Mouse (Mus musculus): ENCODE data around the gene Abl1. TPM values are rescaled to one million over a fixed set of nuclear protein-coding genes. Genes with fewer than 3 reads are reported as not detected.

Gene Abl1
- polyA plus RNA-seq, 1 experiment from 2014 or later, result 41.2 TPM

DNA sequence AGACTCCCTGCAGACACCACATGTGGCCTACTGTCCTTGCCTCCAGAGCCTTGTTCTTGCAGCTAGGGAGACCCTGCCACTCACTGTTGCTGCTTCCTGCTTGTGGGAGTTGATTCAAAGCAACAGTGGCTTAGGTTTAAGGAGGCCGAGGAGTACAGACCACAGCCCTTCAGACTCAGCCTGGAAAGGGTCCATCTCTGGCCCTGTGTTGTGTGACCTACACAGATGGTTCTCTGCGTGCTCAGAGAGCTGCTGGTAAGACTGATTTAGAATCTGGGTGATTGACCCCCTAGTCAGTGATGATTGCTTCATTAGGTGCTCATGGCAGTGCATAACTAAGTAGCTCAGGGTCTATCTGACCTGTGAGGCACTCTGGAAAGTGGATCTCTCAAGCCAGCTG lies 101.0 kb downstream of the Abl1 start:
- no peak overlapping the region for H3K27ac ChIP-seq (ENCODE audit: poor library complexity, severe bottlenecking)
- H3K36me3 ChIP-seq, result peaks cover 94% of the 10 kb centered on the region
- H3K9ac ChIP-seq, result no peak overlapping the region
- 92% methylated on average over 2 of the region's 2 CpGs for WGBS
- H3K9me3 ChIP-seq (replicated peaks), result no peaks in the 10 kb centered on the region
- H3K4me3 ChIP-seq, result no peak overlapping the region
- H3K4me2 ChIP-seq, result no peak overlapping the region
- no peaks in the 10 kb centered on the region for H3K27me3 ChIP-seq (replicated peaks)
- no peak for ATAC-seq (ENCODE audit: insufficient number of reproducible peaks, low FRiP score)
- no peaks in the 10 kb centered on the region for H3K4me1 ChIP-seq (replicated peaks)

DNA sequence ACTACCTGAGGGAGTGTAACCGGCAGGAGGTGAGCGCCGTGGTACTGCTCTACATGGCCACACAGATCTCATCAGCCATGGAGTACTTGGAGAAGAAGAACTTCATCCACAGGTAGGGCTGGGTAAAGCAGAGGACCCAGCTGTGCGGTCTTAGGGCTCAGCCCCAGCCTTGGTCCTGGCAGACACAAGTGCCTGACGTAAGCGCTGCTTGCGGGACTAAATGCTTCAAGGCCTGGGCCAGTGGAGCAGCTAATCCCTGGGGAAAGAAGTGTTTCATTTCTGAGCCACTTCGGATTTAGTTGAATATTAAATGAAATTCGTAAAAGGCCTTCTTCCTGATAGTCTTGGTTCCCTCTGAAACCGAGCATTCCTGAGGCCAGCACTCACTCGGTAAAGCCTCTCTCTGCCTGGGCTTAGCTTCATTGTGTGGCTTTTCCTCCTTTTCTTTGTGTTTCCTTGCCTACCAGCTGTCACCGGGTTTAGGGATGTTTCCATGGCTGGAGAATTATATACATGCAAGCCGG lies 102.6 kb downstream of the Abl1 start:
- 87% methylated on average over 13 of the region's 13 CpGs for WGBS
- ATAC-seq (ENCODE audit: insufficient number of reproducible peaks, low FRiP score), result no peak
- no peaks in the 10 kb centered on the region for H3K27me3 ChIP-seq (replicated peaks)
- H3K4me2 ChIP-seq, result no peak overlapping the region
- H3K4me3 ChIP-seq, result no peak overlapping the region
- no peak overlapping the region for H3K27ac ChIP-seq (ENCODE audit: poor library complexity, severe bottlenecking)
- no peaks in the 10 kb centered on the region for H3K9me3 ChIP-seq (replicated peaks)
- H3K36me3 ChIP-seq, result peaks cover 95% of the 10 kb centered on the region
- no peaks in the 10 kb centered on the region for H3K4me1 ChIP-seq (replicated peaks)
- no peak overlapping the region for H3K9ac ChIP-seq

DNA sequence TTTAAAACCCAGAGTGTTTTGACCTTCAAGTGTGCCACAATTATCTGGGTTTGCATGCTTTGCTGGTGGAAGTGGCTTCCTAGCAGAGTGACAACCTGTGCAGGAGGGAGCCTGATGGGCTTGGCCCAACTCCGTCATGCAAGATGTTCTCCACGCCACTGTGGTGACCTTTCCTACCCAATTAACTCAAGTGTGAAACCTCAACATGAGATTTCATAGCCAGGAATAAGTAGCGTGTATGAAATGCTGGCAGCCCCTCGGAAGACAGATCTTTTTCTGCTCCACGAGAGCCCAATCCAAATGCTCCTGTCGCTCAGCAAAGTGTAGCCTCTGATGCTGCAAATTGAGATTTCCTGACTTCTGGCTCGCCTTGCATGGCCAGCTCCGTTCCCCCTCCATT lies 103.1 kb downstream of the Abl1 start:
- no peak overlapping the region for H3K9ac ChIP-seq
- 93% methylated on average over 8 of the region's 8 CpGs for WGBS
- no peak overlapping the region for H3K4me2 ChIP-seq
- H3K4me3 ChIP-seq, result no peak overlapping the region
- no peaks in the 10 kb centered on the region for H3K4me1 ChIP-seq (replicated peaks)
- no peak for ATAC-seq (ENCODE audit: insufficient number of reproducible peaks, low FRiP score)
- no peak overlapping the region for H3K27ac ChIP-seq (ENCODE audit: poor library complexity, severe bottlenecking)
- no peaks in the 10 kb centered on the region for H3K27me3 ChIP-seq (replicated peaks)
- peaks cover 95% of the 10 kb centered on the region for H3K36me3 ChIP-seq
- H3K9me3 ChIP-seq (replicated peaks), result no peaks in the 10 kb centered on the region

DNA sequence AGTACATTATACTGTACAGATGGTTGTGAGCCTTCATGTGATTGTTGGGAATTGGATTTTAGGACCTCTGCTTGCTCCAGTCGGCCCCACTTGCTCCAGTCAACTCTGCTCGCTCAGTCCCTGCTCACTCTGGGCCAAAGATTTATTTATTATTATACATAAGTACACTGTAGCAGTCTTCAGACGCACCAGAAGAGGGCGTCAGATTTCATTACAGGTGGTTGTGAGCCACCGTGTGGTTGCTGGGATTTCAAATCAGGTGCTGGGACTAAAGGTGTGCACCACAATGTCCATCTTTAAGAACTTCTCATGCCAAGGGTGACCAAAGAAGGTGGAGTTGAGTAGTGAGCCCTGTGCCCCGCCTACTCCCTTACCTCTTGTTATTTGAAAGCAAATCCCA lies 104.4 kb downstream of the Abl1 start:
- no peaks in the 10 kb centered on the region for H3K9me3 ChIP-seq (replicated peaks)
- H3K36me3 ChIP-seq, result peaks cover 98% of the 10 kb centered on the region
- H3K4me3 ChIP-seq, result no peak overlapping the region
- H3K27ac ChIP-seq (ENCODE audit: poor library complexity, severe bottlenecking), result no peak overlapping the region
- H3K9ac ChIP-seq, result no peak overlapping the region
- no peak overlapping the region for H3K4me2 ChIP-seq
- no peaks in the 10 kb centered on the region for H3K27me3 ChIP-seq (replicated peaks)
- 78% methylated on average over 6 of the region's 6 CpGs for WGBS
- H3K4me1 ChIP-seq (replicated peaks), result no peaks in the 10 kb centered on the region
- no peak for ATAC-seq (ENCODE audit: insufficient number of reproducible peaks, low FRiP score)

DNA sequence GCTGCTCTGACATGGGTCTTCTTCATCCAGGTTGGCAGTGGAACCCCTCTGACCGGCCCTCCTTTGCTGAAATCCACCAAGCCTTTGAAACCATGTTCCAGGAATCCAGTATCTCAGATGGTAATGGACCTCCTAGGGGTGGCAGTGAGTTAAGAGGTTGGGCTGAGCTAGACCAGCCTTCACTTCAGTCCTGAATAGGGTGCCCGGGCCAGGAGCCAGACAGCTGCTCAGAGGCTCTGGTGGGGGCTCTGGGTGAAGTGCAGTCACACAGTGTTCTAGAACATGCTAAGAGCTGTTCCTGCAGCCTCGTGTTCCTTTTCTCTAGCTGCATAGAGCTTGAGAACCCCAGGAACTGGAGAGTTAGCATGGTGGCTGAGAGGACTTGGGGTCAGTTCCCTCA lies 108.8 kb downstream of the Abl1 start:
- 80% methylated on average over 3 of the region's 3 CpGs for WGBS
- peaks cover 100% of the 10 kb centered on the region for H3K36me3 ChIP-seq
- no peak overlapping the region for H3K9ac ChIP-seq
- no peak for ATAC-seq (ENCODE audit: insufficient number of reproducible peaks, low FRiP score)
- H3K4me2 ChIP-seq, result no peak overlapping the region
- H3K27ac ChIP-seq (ENCODE audit: poor library complexity, severe bottlenecking), result no peak overlapping the region
- no peaks in the 10 kb centered on the region for H3K27me3 ChIP-seq (replicated peaks)
- H3K4me1 ChIP-seq (replicated peaks), result no peaks in the 10 kb centered on the region
- H3K4me3 ChIP-seq, result no peak overlapping the region
- no peaks in the 10 kb centered on the region for H3K9me3 ChIP-seq (replicated peaks)

DNA sequence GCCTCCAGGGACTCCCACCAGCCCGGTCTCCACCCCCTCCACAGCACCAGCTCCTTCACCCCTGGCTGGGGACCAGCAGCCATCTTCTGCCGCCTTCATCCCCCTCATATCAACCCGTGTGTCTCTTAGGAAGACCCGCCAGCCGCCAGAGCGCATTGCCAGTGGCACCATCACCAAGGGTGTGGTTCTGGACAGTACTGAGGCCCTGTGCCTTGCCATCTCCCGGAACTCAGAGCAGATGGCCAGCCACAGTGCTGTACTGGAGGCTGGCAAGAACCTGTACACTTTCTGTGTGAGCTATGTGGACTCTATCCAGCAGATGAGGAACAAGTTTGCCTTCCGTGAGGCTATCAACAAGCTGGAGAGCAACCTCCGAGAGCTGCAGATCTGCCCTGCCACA lies 113.2 kb downstream of the Abl1 start:
- H3K4me2 ChIP-seq, result no peak overlapping the region
- no peak overlapping the region for H3K4me3 ChIP-seq
- peaks cover 88% of the 10 kb centered on the region for H3K36me3 ChIP-seq
- 86% methylated on average over 9 of the region's 9 CpGs for WGBS
- no peaks in the 10 kb centered on the region; the same call in 1 of the 2 replicates for H3K4me1 ChIP-seq (replicated peaks)
- no peaks in the 10 kb centered on the region for H3K9me3 ChIP-seq (replicated peaks)
- no peak overlapping the region for H3K27ac ChIP-seq (ENCODE audit: poor library complexity, severe bottlenecking)
- no peak overlapping the region for H3K9ac ChIP-seq
- no peak for ATAC-seq (ENCODE audit: insufficient number of reproducible peaks, low FRiP score)
- H3K27me3 ChIP-seq (replicated peaks), result no peaks in the 10 kb centered on the region

DNA sequence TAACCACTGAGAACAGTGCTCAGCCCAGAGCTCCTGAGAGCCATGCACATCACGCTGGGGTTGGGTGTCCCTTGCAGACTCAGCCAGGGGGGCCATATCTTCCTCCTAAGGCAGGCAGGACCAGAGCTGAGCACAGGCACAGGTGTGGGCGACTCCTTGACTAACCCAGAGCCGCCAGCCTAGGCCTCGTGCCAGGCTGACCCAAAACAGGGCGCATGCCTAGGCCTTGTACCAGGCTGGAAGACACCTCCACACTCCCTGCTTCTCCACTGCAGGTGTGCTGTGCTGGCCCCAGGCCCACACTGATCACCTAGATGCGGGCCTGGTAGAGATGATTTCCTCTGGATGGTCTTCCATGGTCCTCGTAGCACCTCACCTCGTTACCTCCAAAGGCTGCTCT lies 114.6 kb downstream of the Abl1 start:
- peaks cover 3% of the 10 kb centered on the region; the same call in 1 of the 2 replicates for H3K4me1 ChIP-seq (replicated peaks)
- no peak overlapping the region for H3K27ac ChIP-seq (ENCODE audit: poor library complexity, severe bottlenecking)
- H3K4me3 ChIP-seq, result no peak overlapping the region
- H3K9ac ChIP-seq, result no peak overlapping the region
- no peaks in the 10 kb centered on the region for H3K27me3 ChIP-seq (replicated peaks)
- H3K4me2 ChIP-seq, result no peak overlapping the region
- H3K36me3 ChIP-seq, result peaks cover 75% of the 10 kb centered on the region
- ATAC-seq (ENCODE audit: insufficient number of reproducible peaks, low FRiP score), result no peak
- H3K9me3 ChIP-seq (replicated peaks), result no peaks in the 10 kb centered on the region
- WGBS, result 88% methylated on average over 8 of the region's 8 CpGs

DNA sequence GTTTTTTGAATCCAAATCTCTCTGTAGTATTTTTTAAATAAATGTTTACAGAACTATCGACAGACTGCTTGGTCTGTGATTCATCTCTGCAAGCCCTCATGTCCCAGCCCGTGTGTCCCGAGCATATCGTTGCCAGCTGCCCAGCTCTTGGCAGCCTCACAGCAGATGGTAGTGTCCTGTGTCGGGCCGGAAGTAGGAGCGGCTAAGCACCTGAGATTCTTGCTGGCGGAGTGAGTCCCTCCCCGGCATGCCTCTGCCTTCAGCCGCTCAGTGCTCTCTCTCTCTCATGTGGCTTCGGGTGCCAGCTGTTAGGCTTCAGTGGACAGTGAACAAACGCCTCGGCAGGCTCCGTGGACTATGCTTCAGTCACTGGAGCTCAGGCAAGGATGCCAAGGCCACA lies 115.3 kb downstream of the Abl1 start:
- Histone ChIP-seq H3K4me1 (replicated peaks) (peaks cover 5% of the 10 kb centered on the region; the same call in 1 of the 2 replicates), H3K9ac (no peak overlapping the region), H3K9me3 (replicated peaks) (no peaks in the 10 kb centered on the region), H3K27ac (ENCODE audit: poor library complexity, severe bottlenecking) (no peak overlapping the region), H3K27me3 (replicated peaks) (no peaks in the 10 kb centered on the region), H3K4me2 (no peak overlapping the region), H3K4me3 (no peak overlapping the region), H3K36me3 (peaks cover 68% of the 10 kb centered on the region)
- ATAC-seq (ENCODE audit: insufficient number of reproducible peaks, low FRiP score), result no peak
- 86% methylated on average over 14 of the region's 14 CpGs for WGBS

DNA sequence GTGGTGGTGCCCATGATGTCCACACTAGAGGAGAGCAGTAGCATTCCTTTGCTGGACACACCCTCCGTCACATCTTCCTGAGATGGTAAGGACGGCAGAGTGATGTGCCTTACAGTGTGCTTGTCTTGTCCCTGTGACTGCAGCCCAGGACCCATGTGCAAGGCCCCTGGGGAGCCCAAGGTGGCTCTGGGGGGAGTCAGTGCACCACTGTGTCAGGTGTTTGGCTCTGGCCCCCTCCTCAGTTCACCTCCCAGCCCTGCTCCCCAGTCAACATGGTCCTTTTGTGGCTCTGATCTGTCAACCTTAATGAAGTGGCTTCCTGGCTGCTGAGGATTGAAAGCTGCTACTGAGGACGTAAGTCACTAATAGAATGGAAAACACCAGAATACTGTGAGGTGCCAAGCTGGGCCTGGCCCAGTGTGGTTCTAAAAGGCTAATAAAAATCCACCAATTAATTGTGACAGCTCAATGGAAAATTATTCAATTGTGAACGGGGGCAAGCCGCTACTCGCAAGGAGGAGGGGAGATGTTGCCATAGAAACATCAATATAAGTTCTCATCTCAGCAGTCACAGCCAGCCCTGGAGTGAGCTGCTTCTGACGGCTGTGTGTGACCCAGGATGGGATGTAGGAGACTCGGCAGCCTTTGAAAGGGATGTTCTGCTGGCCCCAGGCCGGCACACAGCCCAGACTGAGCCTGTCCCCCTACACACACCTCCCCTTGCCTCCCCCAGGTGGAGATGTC lies 118.6 kb downstream of the Abl1 start:
- peaks cover 35% of the 10 kb centered on the region for H3K36me3 ChIP-seq
- no peak overlapping the region for H3K4me2 ChIP-seq
- H3K4me1 ChIP-seq (replicated peaks), result peaks cover 20% of the 10 kb centered on the region
- no peak overlapping the region for H3K4me3 ChIP-seq
- no peaks in the 10 kb centered on the region for H3K9me3 ChIP-seq (replicated peaks)
- H3K27me3 ChIP-seq (replicated peaks), result peaks cover 25% of the 10 kb centered on the region
- no peak overlapping the region for H3K9ac ChIP-seq
- H3K27ac ChIP-seq (ENCODE audit: poor library complexity, severe bottlenecking), result no peak overlapping the region
- 63% methylated on average over 9 of the region's 9 CpGs for WGBS
- ATAC-seq (ENCODE audit: insufficient number of reproducible peaks, low FRiP score), result no peak

DNA sequence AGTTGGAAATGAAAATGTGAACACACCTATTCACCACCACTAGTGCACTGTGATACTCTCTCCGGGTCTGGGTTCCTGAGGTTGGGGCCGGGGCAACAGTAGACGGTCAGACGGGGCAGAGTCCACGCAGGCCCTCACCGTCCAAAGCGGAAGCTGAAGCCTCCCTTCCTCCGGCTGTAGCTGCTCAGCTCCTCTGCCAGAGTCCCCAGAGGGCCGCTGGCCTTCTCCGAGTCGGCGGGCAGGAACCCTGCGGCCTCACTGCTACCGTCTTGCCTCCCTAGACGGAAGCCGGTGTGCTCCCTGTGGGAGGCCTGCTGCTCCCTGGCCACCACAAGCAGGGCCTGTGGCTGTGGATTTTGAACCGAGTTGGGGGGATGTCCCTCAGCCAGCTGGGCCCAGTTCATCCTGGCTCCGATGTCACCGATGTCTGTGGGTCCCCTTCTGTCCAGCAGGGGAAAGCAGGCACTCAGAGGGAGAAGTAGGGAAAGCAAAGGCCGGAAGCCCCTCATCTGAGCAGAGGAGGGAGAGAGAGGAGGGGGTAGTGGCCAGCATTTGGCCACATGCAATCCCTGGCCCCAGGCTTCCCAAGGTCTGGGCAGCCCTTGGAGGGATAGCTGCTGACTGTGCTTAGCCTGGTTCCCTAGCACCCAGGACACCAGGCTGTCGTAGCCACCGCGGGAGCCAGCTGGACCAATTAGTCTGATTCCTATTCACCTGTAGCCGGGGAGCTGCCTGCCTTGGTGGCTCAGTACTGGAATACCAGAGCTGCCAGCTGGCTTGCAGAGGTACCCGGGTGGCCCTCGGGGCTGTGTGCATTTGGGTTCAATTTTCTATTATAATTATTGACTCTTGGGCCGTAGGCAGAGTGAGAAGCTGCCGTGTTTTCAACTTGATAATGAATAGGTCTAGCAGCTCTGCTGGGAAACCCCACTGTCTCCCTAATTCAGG lies 120.5 kb downstream of the Abl1 start:
- Histone ChIP-seq H3K4me2 (no peak overlapping the region), H3K9ac (0 out of 2 replicates have a peak overlapping the region, but pooled peaks have one; percentile 29), H3K27ac (ENCODE audit: poor library complexity, severe bottlenecking) (no peak overlapping the region), H3K27me3 (replicated peaks) (peaks cover 27% of the 10 kb centered on the region), H3K9me3 (replicated peaks) (no peaks in the 10 kb centered on the region), H3K4me3 (no peak overlapping the region), H3K4me1 (replicated peaks) (peaks cover 20% of the 10 kb centered on the region), H3K36me3 (peaks cover 16% of the 10 kb centered on the region)
- ATAC-seq (ENCODE audit: insufficient number of reproducible peaks, low FRiP score), result no peak
- 39% methylated on average over 28 of the region's 28 CpGs for whole genome bisulfite sequencing

DNA sequence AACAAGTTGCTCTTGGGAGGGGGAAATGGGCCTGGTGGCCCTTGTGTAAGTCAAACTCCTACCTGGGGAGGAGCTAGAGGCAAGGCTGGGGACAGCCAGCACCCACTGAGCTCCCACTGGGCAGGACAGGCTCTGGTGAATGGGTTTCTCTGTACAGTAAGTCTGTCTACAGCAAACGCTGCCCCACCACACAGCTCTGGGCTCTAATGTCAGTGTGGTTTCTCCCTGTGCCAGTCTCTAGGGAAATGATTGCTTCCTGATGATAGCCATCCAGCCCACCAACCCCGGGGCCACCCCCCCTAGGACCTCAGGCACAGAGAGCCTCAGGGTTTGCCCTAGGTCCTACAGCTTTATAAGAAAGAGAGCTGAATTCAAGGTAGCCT lies 121.2 kb downstream of the Abl1 start:
- H3K36me3 ChIP-seq, result peaks cover 9% of the 10 kb centered on the region
- H3K4me2 ChIP-seq, result no peak overlapping the region
- no peak overlapping the region for H3K27ac ChIP-seq (ENCODE audit: poor library complexity, severe bottlenecking)
- WGBS, result 35% methylated on average over 2 of the region's 2 CpGs
- H3K9ac ChIP-seq, result no peak overlapping the region
- no peaks in the 10 kb centered on the region for H3K9me3 ChIP-seq (replicated peaks)
- peaks cover 20% of the 10 kb centered on the region for H3K4me1 ChIP-seq (replicated peaks)
- no peak overlapping the region for H3K4me3 ChIP-seq
- H3K27me3 ChIP-seq (replicated peaks), result peaks cover 31% of the 10 kb centered on the region
- no peak for ATAC-seq (ENCODE audit: insufficient number of reproducible peaks, low FRiP score)

Data from heart, embryonic 12.5 days (tissue).